Mouse (Mus musculus): ENCODE results near the gene Inpp5d. TPM values are rescaled to one million over a fixed set of nuclear protein-coding genes. Genes with fewer than 3 reads are reported as not detected.
A peak's percentile ranks its signal among the peaks of the same experiment; 100 is the strongest.

Inpp5d gene
- 10 to 100 TPM; 17.3 to 24.4 TPM for total RNA-seq (2021)
- long read RNA-seq, experiment 1, partial matches to known transcripts, result 1 of 1 reads
- long read RNA-seq, experiment 1, other reads (novel, unspliced or antisense), result 0 of 1 reads
- long read RNA-seq, experiment 2, partial matches to known transcripts, result 0 of 1 reads
- long read RNA-seq, experiment 2, other reads (novel, unspliced or antisense), result 0 of 1 reads

GRCm38 (mm10) chr1:87620211-87620668 is at the start of gene Inpp5d:
TSS of gene Inpp5d (plus strand) at chr1:87620312.
- peak; percentile 50 to 72 for DNase-seq

DNA sequence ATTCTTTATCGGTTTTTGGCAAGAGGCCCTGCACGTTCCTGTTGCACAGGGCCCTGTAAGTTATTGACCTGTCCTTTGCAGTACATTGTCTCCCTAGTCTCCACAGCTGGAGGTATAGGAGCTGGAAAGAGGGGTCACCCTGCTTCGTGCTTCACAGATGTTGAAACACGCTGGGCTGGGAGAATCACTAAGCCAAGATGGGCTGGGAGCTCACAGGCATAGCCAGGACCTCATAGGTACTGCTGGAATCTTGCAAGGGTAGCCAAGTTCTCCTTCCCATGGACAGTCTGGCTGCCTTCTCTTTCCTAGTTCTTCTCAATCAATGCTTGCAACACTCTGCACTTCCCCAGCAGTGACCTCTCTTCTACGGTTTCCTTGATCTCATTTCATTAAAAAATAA is 46.9 kb upstream of the Inpp5d start:
- DNase-seq, result no peak

GRCm38 (mm10) chr1:87573800-87574215 is 46.3 kb upstream of the Inpp5d start, which contains the start of gene Ngef:
TSS of gene Ngef (minus strand) at chr1:87573870.
- no peak for DNase-seq

DNA sequence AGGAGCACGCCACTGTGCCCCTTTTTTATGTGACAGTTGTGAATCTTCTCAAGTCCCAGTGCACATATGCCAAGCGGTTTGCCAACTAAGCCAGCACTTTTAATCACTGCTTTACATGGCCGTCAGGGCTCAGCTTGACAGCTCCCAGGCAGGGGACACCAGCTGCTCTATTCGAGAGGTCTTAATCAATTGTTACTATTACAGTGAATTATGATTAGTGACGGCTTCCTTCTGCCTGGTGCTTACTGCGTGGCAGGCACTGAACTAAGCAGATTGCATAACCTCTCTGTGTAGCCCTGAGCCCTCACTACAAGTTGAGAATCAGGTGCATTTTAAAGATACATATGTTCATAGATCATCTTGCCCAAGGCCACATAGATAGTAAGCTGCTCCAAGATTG is 45.8 kb upstream of the Inpp5d start:
- DNase-seq, result no peak

DNA sequence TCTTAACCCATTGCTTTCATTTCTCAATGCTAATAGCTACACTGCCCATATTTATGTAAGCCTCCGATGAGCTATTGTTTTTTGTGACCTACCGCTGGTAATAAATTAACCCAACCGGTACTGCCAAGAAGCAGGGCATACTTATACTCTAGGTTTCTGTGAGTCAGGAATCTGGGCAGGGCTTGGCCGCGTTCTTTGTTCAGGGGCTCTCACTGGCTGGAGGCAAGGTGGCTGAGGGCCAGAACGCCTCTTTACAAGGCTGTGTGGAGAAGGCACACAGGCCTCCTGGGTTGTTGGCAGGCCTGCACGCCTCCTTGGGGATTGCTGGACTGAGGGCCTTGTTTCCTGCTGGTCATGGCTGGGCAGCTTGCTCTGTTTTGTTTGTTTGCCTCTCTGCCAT is 45.3 kb upstream of the Inpp5d start:
- peak; percentile 21 to 40 for DNase-seq

GRCm38 (mm10) chr1:87578965-87579364 is 41.1 kb upstream of the Inpp5d start:
- DNase-seq, result no peak

- DNase-seq, result peak in 1 of 2 experiments; percentile 8
These were observed 39.3 kb upstream of the Inpp5d start for GRCm38 (mm10) chr1:87580824-87581223.

GRCm38 (mm10) chr1:87589162-87589561 is 30.9 kb upstream of the Inpp5d start:
- no peak for DNase-seq

- no peak for DNase-seq
These were observed 30.1 kb upstream of the Inpp5d start for GRCm38 (mm10) chr1:87589980-87590379.

DNA sequence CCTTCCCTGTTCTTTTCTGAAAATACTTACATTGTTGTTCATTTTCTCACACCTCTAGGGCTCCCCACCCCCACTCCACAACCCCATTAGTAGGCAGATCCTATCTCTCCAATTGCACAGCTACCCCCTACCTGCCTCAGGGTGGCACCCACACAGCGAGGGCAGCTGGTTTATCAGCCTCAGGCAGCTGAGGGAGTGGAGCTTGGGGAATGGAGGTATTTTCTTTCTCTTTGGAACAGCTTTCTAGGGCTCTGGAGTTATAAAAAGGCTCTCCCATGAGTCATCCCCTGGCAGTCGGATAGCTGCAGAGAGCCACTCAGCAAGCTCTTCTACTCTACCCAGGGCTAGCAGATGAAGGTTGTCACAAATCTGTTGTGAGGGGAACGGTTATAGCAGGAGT is 25.9 kb upstream of the Inpp5d start:
- peak; percentile 26 to 38 for DNase-seq

GRCm38 (mm10) chr1:87594671-87595070 is 25.4 kb upstream of the Inpp5d start:
- no peak for DNase-seq

- no peak for DNase-seq
These were observed 19.6 kb upstream of the Inpp5d start for GRCm38 (mm10) chr1:87600533-87600932.

DNA sequence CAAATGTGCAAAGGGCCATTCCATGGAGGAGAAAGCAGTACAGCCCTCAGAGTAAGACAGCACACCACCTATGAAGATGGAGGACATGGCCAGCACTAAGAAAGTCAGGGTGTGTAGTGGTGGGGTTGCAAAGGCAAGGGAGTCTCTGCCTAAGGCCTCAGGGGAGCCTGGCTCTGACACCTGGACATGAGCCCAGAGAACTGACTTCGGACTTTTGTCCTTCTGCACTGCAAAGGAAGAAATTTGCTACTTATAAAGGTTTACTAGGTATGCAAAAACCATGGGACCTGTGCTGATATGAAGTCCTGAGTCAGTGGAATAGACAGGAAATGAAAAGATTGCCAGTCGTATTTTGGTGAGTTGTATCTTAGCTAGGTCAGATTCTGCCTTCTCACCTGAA is 18.3 kb upstream of the Inpp5d start:
- DNase-seq, result no peak

- DNase-seq, result no peak
These were observed 16.7 kb upstream of the Inpp5d start for GRCm38 (mm10) chr1:87603389-87603788.

DNA sequence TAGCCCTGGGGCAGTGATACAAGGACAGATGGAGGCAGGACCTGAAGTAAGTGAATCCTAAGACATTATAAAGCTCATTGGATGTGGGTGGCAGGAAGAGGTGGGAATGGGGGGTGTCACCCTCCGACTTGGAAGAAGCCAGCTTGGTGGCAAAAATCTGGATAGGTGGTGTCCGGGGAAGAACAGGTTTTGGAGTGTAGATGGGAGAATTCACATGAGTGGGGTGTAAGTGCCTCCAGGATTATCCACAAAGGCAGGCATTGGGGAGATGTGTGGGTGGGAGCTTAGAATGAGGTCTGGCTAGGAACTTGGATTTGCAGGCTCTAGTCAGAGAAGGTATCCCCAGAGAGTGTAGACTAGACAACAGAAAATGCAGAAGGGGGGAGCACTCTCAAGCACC is 14.8 kb upstream of the Inpp5d start:
- DNase-seq, result no peak

GRCm38 (mm10) chr1:87607385-87608091 is 12.6 kb upstream of the Inpp5d start:
- peak; percentile 50 to 64 for DNase-seq

- peak; percentile 48 to 75 for DNase-seq
These were observed 11.6 kb upstream of the Inpp5d start for GRCm38 (mm10) chr1:87608416-87609046.

GRCm38 (mm10) chr1:87614576-87615295 is 5.4 kb upstream of the Inpp5d start:
- no peak for DNase-seq

- DNase-seq, result no peak
These were observed 581 bp downstream of the Inpp5d start for GRCm38 (mm10) chr1:87620693-87621092.

GRCm38 (mm10) chr1:87621146-87621857 is 1.2 kb downstream of the Inpp5d start:
- DNase-seq, result peak in 1 of 2 experiments; percentile 38

DNA sequence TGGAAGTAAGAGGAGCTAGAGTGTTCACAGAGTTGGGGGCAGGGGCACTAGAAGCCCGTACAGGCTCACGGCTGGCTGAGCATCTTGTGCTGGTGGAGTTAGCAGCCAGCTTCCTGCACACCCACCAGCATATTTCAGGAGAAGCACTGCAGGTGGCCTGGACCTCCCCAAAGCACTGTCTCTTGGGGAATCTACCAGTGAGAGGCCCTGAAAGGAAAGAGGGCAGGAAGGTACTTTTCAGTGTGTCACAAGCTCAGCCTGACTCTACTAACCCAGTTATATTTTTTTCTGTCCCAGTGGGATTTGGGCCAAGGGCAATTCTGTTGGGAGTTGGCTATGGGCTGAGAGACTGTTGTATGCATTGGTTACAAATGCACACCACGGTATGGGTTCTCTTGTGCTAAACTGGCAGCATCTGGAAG is 1.8 kb downstream of the Inpp5d start:
- no peak for DNase-seq
